Mouse (Mus musculus): Measurements from ENCODE around the gene Sdcbp2. TPM values are rescaled to one million over a fixed set of nuclear protein-coding genes. Genes with fewer than 3 reads are reported as not detected.

Gene Sdcbp2
- total RNA-seq, 2 experiments from 2014 or later = 3.4 to 4.3 TPM

- DNase-seq = peak; percentile 61
Measured at GRCm38 (mm10) chr2:151632159-151632814, 59.9 kb downstream of the Sdcbp2 start, which contains the start of gene Snph. Gene Snph (minus strand): TSS chr2:151632593.

- no peak for DNase-seq
Measured at GRCm38 (mm10) chr2:151632982-151633381, 60.6 kb downstream of the Sdcbp2 start.

- DNase-seq = no peak
Measured at GRCm38 (mm10) chr2:151634903-151635302, 62.5 kb downstream of the Sdcbp2 start.

- no peak for DNase-seq
Measured at GRCm38 (mm10) chr2:151635362-151636014, 63.1 kb downstream of the Sdcbp2 start.

- DNase-seq = no peak
Measured at GRCm38 (mm10) chr2:151636015-151636402, 63.6 kb downstream of the Sdcbp2 start.

Other genes with a start within 250 kb of the Sdcbp2 start
- gene 4921509C19Rik, start 96.5 kb upstream of the Sdcbp2 start, total RNA-seq (2021) = not detected
- gene Nsfl1c, start 78.4 kb upstream of the Sdcbp2 start, total RNA-seq (2021) = 100 to 1,000 TPM; 101 to 102 TPM
- gene Fkbp1a, start 30.1 kb upstream of the Sdcbp2 start, total RNA-seq (2021) = 100 to 1,000 TPM; 453 to 456 TPM
- gene Snph, start 60.0 kb downstream of the Sdcbp2 start, total RNA-seq (2021) = 1 to 10 TPM; 2.2 TPM
- not detected for gene Rad21l, start 95.9 kb downstream of the Sdcbp2 start, total RNA-seq (2021)
- gene Tmem74b, start 129.4 kb downstream of the Sdcbp2 start, total RNA-seq (2021) = 1 to 10 TPM; 5.0 to 5.1 TPM
- 10 to 100 TPM; 32.0 to 33.0 TPM for gene Psmf1, start 171.6 kb downstream of the Sdcbp2 start, total RNA-seq (2021)

All from heart, postnatal 4 days (tissue).